Mouse (Mus musculus): ENCODE data around the gene 9430097D07Rik.

GRCm38 (mm10) chr2:32566536-32567063 lies 8.9 kb downstream of the 9430097D07Rik start:
- TF ChIP-seq MYOD1 (IDR thresholded peaks at IDR 0.05; ENCODE audit: control insufficient read depth in 1 of 3, insufficient read length in 2 of 3, low read depth in 2 of 3) = no peak
- TF ChIP-seq POLR2AphosphoS2 (IDR thresholded peaks at IDR 0.05; ENCODE audit: insufficient read length, low read depth) = no peak
- no peak for TF ChIP-seq POLR2A (IDR thresholded peaks at IDR 0.05; ENCODE audit: insufficient read length, low read depth)
- no peak for TF ChIP-seq TCF12 (IDR thresholded peaks at IDR 0.05; ENCODE audit: insufficient read depth, poor library complexity, severe bottlenecking)
- no peak for TF ChIP-seq REST (IDR thresholded peaks at IDR 0.05; ENCODE audit: insufficient read depth, insufficient read length)
- no peak for TF ChIP-seq E2F4 (IDR thresholded peaks at IDR 0.05; ENCODE audit: insufficient read depth)
- no peak for TF ChIP-seq MAX (IDR thresholded peaks at IDR 0.05; ENCODE audit: low read depth)
- TF ChIP-seq TCF3 (IDR thresholded peaks at IDR 0.05; ENCODE audit: insufficient read length, low read depth) = no peak
- TF ChIP-seq USF1 (IDR thresholded peaks at IDR 0.05; ENCODE audit: low read depth) = no peak
- no peak for TF ChIP-seq SRF (IDR thresholded peaks at IDR 0.05; ENCODE audit: control insufficient read depth, insufficient read length, low read depth)

Measured in myocyte (in vitro differentiated cells).